Mouse (Mus musculus) forebrain, embryonic 15.5 days (tissue): ENCODE measurements at regions not wholly inside any gene's neighbourhood (a gene's known extent, or its start where the extent isn't known, plus 50 kb on each side); places are given as distances from the start of the nearest gene placed in this dataset.

Experiments
- ATAC-seq: fragments of 200-750 bp; cut with Nextera tagmentation; replicated peaks from 2 replicates; pipeline ENCODE4 v1.8.0; 2017; ENCODE audit warnings: mild to moderate bottlenecking, moderate TSS enrichment, moderate library complexity
- H3K27ac ChIP-seq: fragments of 300-500 bp; sonication (generic); replicated peaks from 2 replicates; pipeline ENCODE4 v1.5.1; 2015; ENCODE audit warnings: mild to moderate bottlenecking, inconsistent platforms
- H3K27me3 ChIP-seq: fragments of 300-500 bp; sonication (generic); 2 replicates; pipeline ENCODE4 v1.6.1; 2015; ENCODE audit warnings: inconsistent platforms
- H3K36me3 ChIP-seq: fragments of 300-500 bp; sonication (generic); 2 replicates; pipeline ENCODE4 v1.6.1; 2015; ENCODE audit warnings: mild to moderate bottlenecking, inconsistent platforms
- H3K4me1 ChIP-seq: fragments of 300-500 bp; sonication (generic); 2 replicates; pipeline ENCODE4 v1.6.1; 2015; ENCODE audit warnings: inconsistent platforms
- H3K4me2 ChIP-seq: fragments of 300-500 bp; sonication (generic); replicated peaks from 2 replicates; pipeline ENCODE4 v1.6.1; 2015; ENCODE audit warnings: mild to moderate bottlenecking, inconsistent platforms
- H3K4me3 ChIP-seq: fragments of 300-500 bp; sonication (generic); 2 replicates; pipeline ENCODE4 v1.5.1; 2015; ENCODE audit warnings: mild to moderate bottlenecking, inconsistent platforms
- H3K9ac ChIP-seq: fragments of 300-500 bp; sonication (generic); replicated peaks from 2 replicates; pipeline ENCODE4 v1.6.1; 2015; ENCODE audit warnings: mild to moderate bottlenecking, inconsistent platforms
- H3K9me3 ChIP-seq: fragments of 300-500 bp; sonication (generic); 2 replicates; pipeline ENCODE4 v1.6.1; 2016; ENCODE audit warnings: inconsistent platforms
- WGBS: fragments of 180-500 bp; shearing (Covaris S2); methylation state at CpG from one replicate; pipeline ENCODE4 v1.1.7; 2015; ENCODE audit warnings: mixed read lengths; 5-methylcytosine and 5-hydroxymethylcytosine counted together

DNA sequence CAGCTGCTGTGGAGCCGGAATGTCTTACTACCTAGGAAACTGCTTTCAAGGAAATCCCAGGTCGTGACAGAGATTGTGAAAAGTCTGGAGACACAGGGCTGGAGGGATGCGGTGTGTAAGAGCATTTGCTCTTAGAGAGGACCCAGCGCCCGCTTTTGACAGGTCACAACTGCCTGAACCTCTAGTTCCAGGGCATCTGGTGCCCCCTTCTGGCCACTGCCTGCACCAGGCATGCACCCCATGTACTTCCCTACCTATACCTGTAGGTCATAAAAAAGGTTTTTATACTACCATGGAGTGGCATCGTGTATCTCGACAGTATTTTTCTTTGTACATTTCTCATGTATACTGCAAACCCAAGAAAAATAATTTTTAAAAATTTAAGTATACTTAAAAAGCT, 314.0 kb downstream of the Bbx start:
- Histone ChIP-seq H3K4me1 (no peaks in the 10 kb centered on the region), H3K9me3 (no peaks in the 10 kb centered on the region), H3K36me3 (no peaks in the 10 kb centered on the region), H3K27ac (no peak overlapping the region), H3K4me2 (no peak overlapping the region), H3K27me3 (no peaks in the 10 kb centered on the region), H3K4me3 (no peak overlapping the region), H3K9ac (no peak overlapping the region)
- ATAC-seq = no peak
- WGBS = 94% methylated on average over 7 of the region's 7 CpGs

- Histone ChIP-seq H3K4me3 (no peak overlapping the region), H3K27ac (no peak overlapping the region), H3K36me3 (no peaks in the 10 kb centered on the region), H3K9me3 (no peaks in the 10 kb centered on the region), H3K4me1 (no peaks in the 10 kb centered on the region), H3K27me3 (no peaks in the 10 kb centered on the region), H3K4me2 (no peak overlapping the region), H3K9ac (no peak overlapping the region)
- ATAC-seq = no peak
- WGBS = 51% methylated on average over 2 of the region's 2 CpGs
These were observed 309.7 kb downstream of the Bbx start for GRCm38 (mm10) chr16:50122460-50122859.

DNA sequence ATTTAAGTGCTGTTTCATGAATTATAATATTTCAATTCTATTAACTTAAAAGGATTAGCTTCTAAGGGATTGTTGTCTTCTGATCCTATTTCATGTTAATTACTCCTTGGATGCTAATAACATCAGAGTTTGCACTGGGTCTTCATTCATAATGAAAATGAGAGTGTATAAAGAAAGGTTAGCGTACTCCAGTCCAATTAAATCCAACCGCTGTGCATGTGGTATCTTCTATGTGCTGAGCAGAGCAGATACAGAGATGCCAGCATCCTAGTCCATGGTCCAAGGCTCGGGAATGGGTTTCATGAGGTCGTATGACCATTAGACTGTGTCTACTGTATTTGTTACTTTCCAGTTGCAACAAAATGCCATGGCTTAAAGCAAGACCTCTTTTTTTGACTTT, 307.5 kb downstream of the Bbx start:
- H3K36me3 ChIP-seq = no peaks in the 10 kb centered on the region
- ATAC-seq = no peak

DNA sequence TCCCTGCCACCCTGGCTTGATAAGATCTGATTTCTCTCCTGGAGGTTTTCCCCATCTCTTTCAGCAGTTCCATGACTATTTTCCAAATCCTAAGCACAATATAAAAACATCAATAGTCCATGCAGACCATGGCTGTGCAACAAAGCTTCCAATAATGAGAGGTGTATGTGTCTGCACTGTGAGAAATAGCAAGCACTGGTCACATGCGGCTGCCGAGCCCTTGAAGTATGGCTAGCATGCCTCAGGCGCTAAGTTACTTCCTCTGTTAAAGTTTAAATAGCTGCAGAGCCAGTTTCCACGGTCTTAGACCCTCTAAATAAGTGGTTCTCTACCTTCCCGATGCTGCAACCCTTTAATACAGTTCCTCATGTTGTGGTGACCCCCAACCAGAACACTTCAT, 306.6 kb downstream of the Bbx start:
- no peaks in the 10 kb centered on the region for H3K4me1 ChIP-seq
- H3K36me3 ChIP-seq = no peaks in the 10 kb centered on the region
- no peak overlapping the region for H3K9ac ChIP-seq
- H3K9me3 ChIP-seq = no peaks in the 10 kb centered on the region
- no peak overlapping the region for H3K4me3 ChIP-seq
- no peak overlapping the region for H3K4me2 ChIP-seq
- no peak overlapping the region for H3K27ac ChIP-seq
- H3K27me3 ChIP-seq = no peaks in the 10 kb centered on the region
- ATAC-seq = no peak
- 93% methylated on average over 5 of the region's 5 CpGs for WGBS

More for the DNA sequence above, 307.5 kb downstream of the Bbx start:
- H3K9ac ChIP-seq = no peak overlapping the region
- no peak overlapping the region for H3K4me2 ChIP-seq
- H3K4me1 ChIP-seq = no peaks in the 10 kb centered on the region
- no peaks in the 10 kb centered on the region for H3K27me3 ChIP-seq
- no peak overlapping the region for H3K27ac ChIP-seq
- no peak overlapping the region for H3K4me3 ChIP-seq
- 74% methylated on average over 4 of the region's 4 CpGs for WGBS
- no peaks in the 10 kb centered on the region for H3K9me3 ChIP-seq

DNA sequence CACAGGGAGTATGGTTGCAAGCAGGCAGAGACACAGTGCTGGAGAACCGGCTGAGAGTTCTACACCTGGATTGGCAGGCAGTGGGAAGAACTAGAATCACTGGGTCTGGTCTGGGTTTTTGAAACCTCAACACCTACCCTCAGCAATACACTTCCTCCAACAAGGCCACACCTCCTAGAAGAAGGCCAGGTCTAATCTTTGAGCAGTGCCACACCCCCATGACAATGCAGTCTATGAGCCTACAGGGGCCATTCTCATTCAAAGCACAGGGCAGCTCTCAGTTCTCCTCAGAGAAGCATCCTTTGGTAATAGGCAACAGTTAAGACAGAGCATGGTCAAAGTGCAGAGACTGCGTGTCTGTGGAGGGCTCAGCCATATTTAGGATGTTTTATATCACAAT, 300.8 kb downstream of the Bbx start:
- no peaks in the 10 kb centered on the region for H3K9me3 ChIP-seq
- no peaks in the 10 kb centered on the region for H3K4me1 ChIP-seq
- H3K27me3 ChIP-seq = no peaks in the 10 kb centered on the region
- H3K4me2 ChIP-seq = no peak overlapping the region
- ATAC-seq = no peak
- no peak overlapping the region for H3K27ac ChIP-seq
- H3K4me3 ChIP-seq = no peak overlapping the region
- H3K9ac ChIP-seq = no peak overlapping the region
- 94% methylated on average over 2 of the region's 2 CpGs for WGBS
- no peaks in the 10 kb centered on the region for H3K36me3 ChIP-seq
